Mouse (Mus musculus): Measurements from ENCODE around the gene Olfr1217. TPM values are rescaled to one million over a fixed set of nuclear protein-coding genes. Genes with fewer than 3 reads are reported as not detected.
"Not testable (repeated sequence)": the region's sequence is repeated elsewhere in the genome, so short reads cannot be mapped to it uniquely, and the experiment has no call there.

Olfr1217 gene
- not detected in 2 replicates for polyA plus RNA-seq (2012; ENCODE audit: insufficient read depth, insufficient read length, low replicate concordance, missing spikeins)

DNA sequence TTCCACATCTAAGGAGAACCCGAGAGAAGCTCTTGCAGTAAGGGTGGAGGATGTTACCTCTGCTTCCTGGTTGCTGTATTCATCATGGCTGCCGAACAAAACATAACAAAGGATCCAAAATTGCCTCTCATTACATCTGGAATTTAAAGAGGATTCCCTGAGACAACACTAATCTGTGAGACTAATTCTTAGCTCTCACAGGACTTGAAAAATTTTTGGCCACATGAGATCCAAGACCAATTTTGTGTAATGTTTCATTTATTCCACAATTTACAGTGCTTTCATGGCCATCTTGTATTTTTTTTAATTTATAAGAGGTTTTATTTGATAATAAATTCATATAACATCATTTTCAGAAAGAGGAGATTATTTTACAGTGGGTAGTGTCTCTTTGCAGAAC is at the start of gene Olfr1217:
Gene Olfr1217 (minus strand): TSS at position 101 of the 400 bp plus-strand sequence.
- no peak within 1 kb of the TSS for H3K27ac ChIP-seq (ENCODE audit: insufficient read depth, low read depth, low read length)
- TF ChIP-seq POLR2A (IDR thresholded peaks at IDR 0.05; ENCODE audit: insufficient read depth, low read depth, low read length) (no peak), CTCF (IDR thresholded peaks at IDR 0.05; ENCODE audit: insufficient read depth, low read depth, low read length) (no peak)
- H3K4me1 ChIP-seq (ENCODE audit: control insufficient read depth, insufficient read depth, low read length) = no peaks in the 10 kb centered on the region
- 61% methylated on average over 2 of the region's 2 CpGs for WGBS
- H3K4me3 ChIP-seq (ENCODE audit: insufficient read depth, low read depth, low read length) = no peak within 1 kb of the TSS

DNA sequence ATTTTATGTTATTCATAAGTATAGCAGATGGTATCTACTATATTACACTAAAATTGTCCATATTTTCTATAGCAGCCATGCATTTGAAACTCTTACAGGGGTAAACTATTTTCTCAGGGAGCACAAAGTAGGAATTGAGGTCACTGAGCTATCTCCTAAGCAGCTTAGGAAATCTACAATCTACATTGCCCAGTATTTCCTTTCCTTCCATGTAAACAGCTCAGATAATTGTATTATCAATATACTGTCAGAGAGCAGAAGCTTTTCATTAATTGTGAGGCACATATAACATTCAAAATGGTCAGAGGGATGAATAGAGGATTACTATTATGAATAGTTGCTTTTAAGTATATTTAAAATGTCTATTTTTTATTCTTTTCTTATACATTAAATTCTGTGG is 49.6 kb upstream of the Olfr1217 start:
- Histone ChIP-seq H3K4me1 (ENCODE audit: control insufficient read depth, insufficient read depth, low read length) (no peaks in the 10 kb centered on the region), H3K4me3 (ENCODE audit: insufficient read depth, low read depth, low read length) (no peak overlapping the region), H3K27ac (ENCODE audit: insufficient read depth, low read depth, low read length) (no peak overlapping the region)
- TF ChIP-seq CTCF (IDR thresholded peaks at IDR 0.05; ENCODE audit: insufficient read depth, low read depth, low read length) (no peak), POLR2A (IDR thresholded peaks at IDR 0.05; ENCODE audit: insufficient read depth, low read depth, low read length) (no peak)

DNA sequence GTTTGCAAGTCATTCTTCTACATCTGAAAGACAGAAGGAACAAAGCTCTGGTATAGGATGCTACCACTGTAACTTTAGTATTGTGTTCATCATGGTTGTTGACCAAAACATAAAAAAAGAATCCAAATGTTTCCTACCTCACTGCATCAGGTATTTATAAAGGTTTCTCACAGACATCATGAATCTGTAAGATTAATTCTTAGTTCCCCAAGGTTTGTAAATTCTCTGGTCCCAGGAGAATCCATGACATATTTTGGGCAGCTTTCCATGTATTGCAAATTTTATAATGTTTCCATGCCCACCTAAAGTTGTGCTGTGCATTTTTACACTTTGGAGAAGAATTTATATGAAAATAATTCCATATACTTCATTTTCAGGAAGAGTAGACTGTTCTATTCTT is 29.2 kb upstream of the Olfr1217 start, which contains the start of gene Olfr1218:
Gene Olfr1218 (minus strand): TSS at position 101 of the 400 bp plus-strand sequence.
- no peak within 1 kb of the TSS for H3K4me3 ChIP-seq (ENCODE audit: insufficient read depth, low read depth, low read length)
- TF ChIP-seq POLR2A (IDR thresholded peaks at IDR 0.05; ENCODE audit: insufficient read depth, low read depth, low read length) = no peak
- no peak for TF ChIP-seq CTCF (IDR thresholded peaks at IDR 0.05; ENCODE audit: insufficient read depth, low read depth, low read length)
- no peaks in the 10 kb centered on the region for H3K4me1 ChIP-seq (ENCODE audit: control insufficient read depth, insufficient read depth, low read length)
- H3K27ac ChIP-seq (ENCODE audit: insufficient read depth, low read depth, low read length) = no peak within 1 kb of the TSS

DNA sequence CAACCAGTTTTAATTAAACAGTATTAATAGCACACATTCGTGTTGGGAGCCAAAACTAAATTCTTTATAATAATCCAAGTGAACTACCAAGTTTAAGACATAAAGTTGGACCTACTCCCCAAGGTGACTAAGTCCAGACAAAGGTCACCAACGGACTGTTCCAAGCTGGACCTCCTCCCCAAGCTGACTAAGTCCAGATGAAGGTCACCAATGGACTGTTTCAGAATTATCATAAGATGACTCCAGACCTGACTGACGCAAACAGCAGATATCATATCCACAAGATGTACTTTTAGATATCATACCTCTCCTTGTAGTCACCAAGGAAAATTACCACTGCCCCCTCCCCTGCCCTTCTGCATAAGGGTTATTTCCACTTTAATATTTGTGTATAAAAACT is 10.4 kb downstream of the Olfr1217 start:
- not testable (repeated sequence) for H3K27ac ChIP-seq (ENCODE audit: insufficient read depth, low read depth, low read length); H3K4me1 ChIP-seq (ENCODE audit: control insufficient read depth, insufficient read depth, low read length); H3K4me3 ChIP-seq (ENCODE audit: insufficient read depth, low read depth, low read length)
- WGBS = 75% methylated on average over 3 of the region's 3 CpGs

DNA sequence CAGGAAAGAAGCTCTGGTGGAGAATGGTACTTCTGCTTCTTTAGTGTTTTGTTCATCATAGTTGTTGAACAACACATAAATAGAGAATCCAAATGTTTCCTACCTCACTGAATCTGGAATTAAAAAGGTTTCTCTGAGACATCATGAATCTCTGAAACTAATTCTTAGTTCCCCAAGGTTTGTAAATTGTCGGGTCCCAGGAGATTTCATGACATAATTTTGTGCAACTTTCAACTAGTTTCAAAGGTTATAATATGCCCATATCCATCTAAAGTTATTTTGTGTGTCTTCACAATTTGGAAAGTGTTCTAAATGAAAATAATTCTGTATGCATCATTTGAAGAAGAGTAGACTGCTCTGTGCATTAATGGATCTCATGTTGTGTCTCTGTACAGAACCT is 13.6 kb downstream of the Olfr1217 start, which contains the start of gene Olfr1216:
Gene Olfr1216 (minus strand): TSS at position 101 of the 400 bp plus-strand sequence.
- 84% methylated on average over 1 of the region's 1 CpGs for WGBS
- Histone ChIP-seq H3K4me1 (ENCODE audit: control insufficient read depth, insufficient read depth, low read length) (no peaks in the 10 kb centered on the region), H3K4me3 (ENCODE audit: insufficient read depth, low read depth, low read length) (no peak within 1 kb of the TSS), H3K27ac (ENCODE audit: insufficient read depth, low read depth, low read length) (no peak within 1 kb of the TSS)
- TF ChIP-seq CTCF (IDR thresholded peaks at IDR 0.05; ENCODE audit: insufficient read depth, low read depth, low read length) (no peak), POLR2A (IDR thresholded peaks at IDR 0.05; ENCODE audit: insufficient read depth, low read depth, low read length) (no peak)

DNA sequence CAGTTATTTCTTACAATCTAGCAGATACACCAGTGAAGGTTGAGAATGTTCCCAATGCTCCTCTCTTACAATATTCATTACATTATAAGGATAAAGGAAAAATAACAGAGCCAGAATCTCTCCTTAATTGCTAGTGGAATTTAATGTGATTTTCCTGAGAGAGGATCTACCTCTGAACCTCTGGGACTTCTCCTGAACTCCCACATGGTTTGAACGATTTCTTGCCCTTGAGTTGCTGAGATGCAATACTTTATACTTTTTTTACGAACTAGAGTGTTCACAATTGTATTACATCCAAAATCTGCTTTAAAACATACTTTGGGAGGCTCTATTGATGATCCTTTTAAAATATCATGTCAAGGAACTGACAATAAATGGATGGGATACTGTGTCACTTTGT is 25.0 kb downstream of the Olfr1217 start, which contains the start of gene Olfr1215:
Gene Olfr1215 (minus strand): TSS at position 101 of the 400 bp plus-strand sequence.
- no peak within 1 kb of the TSS for H3K4me3 ChIP-seq (ENCODE audit: insufficient read depth, low read depth, low read length)
- TF ChIP-seq POLR2A (IDR thresholded peaks at IDR 0.05; ENCODE audit: insufficient read depth, low read depth, low read length) (no peak), CTCF (IDR thresholded peaks at IDR 0.05; ENCODE audit: insufficient read depth, low read depth, low read length) (no peak)
- WGBS = 61% methylated on average over 2 of the region's 2 CpGs
- no peak within 1 kb of the TSS for H3K27ac ChIP-seq (ENCODE audit: insufficient read depth, low read depth, low read length)
- H3K4me1 ChIP-seq (ENCODE audit: control insufficient read depth, insufficient read depth, low read length) = no peaks in the 10 kb centered on the region

DNA sequence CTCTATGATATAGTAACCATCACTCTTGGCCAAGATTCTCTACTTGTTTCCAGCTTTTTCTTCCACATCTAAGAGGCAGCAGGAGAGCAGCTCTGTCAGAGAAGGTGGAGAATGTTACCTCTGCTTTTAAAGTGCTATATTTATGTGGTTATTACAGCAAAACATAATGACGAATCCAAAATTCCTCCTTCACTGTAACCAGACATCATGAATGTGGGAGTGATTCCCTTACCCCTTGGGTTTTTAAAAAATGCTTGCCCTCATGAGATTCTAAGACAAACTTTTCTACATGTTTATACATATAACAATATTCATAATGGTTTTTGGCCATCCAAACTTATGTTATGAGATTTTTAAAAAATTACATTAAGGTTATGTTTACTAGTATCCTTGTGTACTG is 39.3 kb downstream of the Olfr1217 start, which contains the start of gene Olfr1214:
Gene Olfr1214 (minus strand): TSS at position 101 of the 400 bp plus-strand sequence.
- no peaks in the 10 kb centered on the region for H3K4me1 ChIP-seq (ENCODE audit: control insufficient read depth, insufficient read depth, low read length)
- no peak within 1 kb of the TSS for H3K27ac ChIP-seq (ENCODE audit: insufficient read depth, low read depth, low read length)
- WGBS = 86% methylated on average over 1 of the region's 1 CpGs
- H3K4me3 ChIP-seq (ENCODE audit: insufficient read depth, low read depth, low read length) = no peak within 1 kb of the TSS
- TF ChIP-seq POLR2A (IDR thresholded peaks at IDR 0.05; ENCODE audit: insufficient read depth, low read depth, low read length) = no peak
- TF ChIP-seq CTCF (IDR thresholded peaks at IDR 0.05; ENCODE audit: insufficient read depth, low read depth, low read length) = no peak

DNA sequence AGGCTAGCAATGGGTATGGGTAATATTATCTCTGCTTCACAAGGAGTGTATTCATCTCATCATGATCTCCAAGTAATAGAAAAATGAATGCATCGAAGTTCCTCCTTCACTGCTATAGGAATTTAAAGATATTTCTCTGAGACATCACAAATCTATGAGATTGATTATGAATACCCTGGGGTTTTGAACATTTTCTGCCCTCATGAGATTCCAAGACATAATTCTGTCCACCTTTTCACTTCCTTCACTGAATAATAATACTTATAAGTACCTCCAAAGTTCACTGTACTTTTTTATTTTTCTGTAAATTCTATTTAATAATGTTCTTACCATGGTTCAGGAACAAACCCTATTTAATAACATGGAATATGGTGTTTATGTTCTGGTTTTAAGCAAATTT is 51.7 kb downstream of the Olfr1217 start, which contains the start of gene Gm13762:
Gene Gm13762 (minus strand): TSS at position 101 of the 400 bp plus-strand sequence.
- WGBS = 78% methylated on average over 1 of the region's 1 CpGs
- TF ChIP-seq CTCF (IDR thresholded peaks at IDR 0.05; ENCODE audit: insufficient read depth, low read depth, low read length) (no peak), POLR2A (IDR thresholded peaks at IDR 0.05; ENCODE audit: insufficient read depth, low read depth, low read length) (no peak)
- Histone ChIP-seq H3K27ac (ENCODE audit: insufficient read depth, low read depth, low read length) (no peak within 1 kb of the TSS), H3K4me3 (ENCODE audit: insufficient read depth, low read depth, low read length) (no peak within 1 kb of the TSS), H3K4me1 (ENCODE audit: control insufficient read depth, insufficient read depth, low read length) (no peaks in the 10 kb centered on the region)

Other genes with a start within 250 kb of the Olfr1217 start
- gene Olfr1201, start 239.0 kb downstream of the Olfr1217 start, polyA plus RNA-seq (2012; ENCODE audit: insufficient read depth, insufficient read length, low replicate concordance, missing spikeins) = not detected in 2 replicates
- gene Olfr1202, start 217.6 kb downstream of the Olfr1217 start, polyA plus RNA-seq (2012; ENCODE audit: insufficient read depth, insufficient read length, low replicate concordance, missing spikeins) = not detected in 2 replicates
- not detected in 2 replicates for gene Olfr1205, start 202.3 kb downstream of the Olfr1217 start, polyA plus RNA-seq (2012; ENCODE audit: insufficient read depth, insufficient read length, low replicate concordance, missing spikeins)
- gene Olfr1204, start 182.8 kb downstream of the Olfr1217 start, polyA plus RNA-seq (2012; ENCODE audit: insufficient read depth, insufficient read length, low replicate concordance, missing spikeins) = not detected in 2 replicates
- gene Olfr1206, start 168.8 kb downstream of the Olfr1217 start, polyA plus RNA-seq (2012; ENCODE audit: insufficient read depth, insufficient read length, low replicate concordance, missing spikeins) = not detected in 2 replicates
- not detected in 2 replicates for gene Olfr1208, start 129.8 kb downstream of the Olfr1217 start, polyA plus RNA-seq (2012; ENCODE audit: insufficient read depth, insufficient read length, low replicate concordance, missing spikeins)
- gene Olfr1209, start 116.9 kb downstream of the Olfr1217 start, polyA plus RNA-seq (2012; ENCODE audit: insufficient read depth, insufficient read length, low replicate concordance, missing spikeins) = not detected in 2 replicates
- not detected in 2 replicates for gene Olfr1211, start 94.0 kb downstream of the Olfr1217 start, polyA plus RNA-seq (2012; ENCODE audit: insufficient read depth, insufficient read length, low replicate concordance, missing spikeins)
- not detected in 2 replicates for gene Olfr1212, start 78.1 kb downstream of the Olfr1217 start, polyA plus RNA-seq (2012; ENCODE audit: insufficient read depth, insufficient read length, low replicate concordance, missing spikeins)
- gene Gm13762, start 51.8 kb downstream of the Olfr1217 start, polyA plus RNA-seq (2012; ENCODE audit: insufficient read depth, insufficient read length, low replicate concordance, missing spikeins) = not detected in 2 replicates
- not detected in 2 replicates for gene Olfr1214, start 39.4 kb downstream of the Olfr1217 start, polyA plus RNA-seq (2012; ENCODE audit: insufficient read depth, insufficient read length, low replicate concordance, missing spikeins)
- gene Olfr1215, start 25.1 kb downstream of the Olfr1217 start, polyA plus RNA-seq (2012; ENCODE audit: insufficient read depth, insufficient read length, low replicate concordance, missing spikeins) = not detected in 2 replicates
- gene Olfr1216, start 13.7 kb downstream of the Olfr1217 start, polyA plus RNA-seq (2012; ENCODE audit: insufficient read depth, insufficient read length, low replicate concordance, missing spikeins) = not detected in 2 replicates
- gene Olfr1218, start 29.1 kb upstream of the Olfr1217 start, polyA plus RNA-seq (2012; ENCODE audit: insufficient read depth, insufficient read length, low replicate concordance, missing spikeins) = not detected in 2 replicates
- gene Olfr1219, start 51.4 kb upstream of the Olfr1217 start, polyA plus RNA-seq (2012; ENCODE audit: insufficient read depth, insufficient read length, low replicate concordance, missing spikeins) = not detected in 2 replicates
- gene Olfr1220, start 74.8 kb upstream of the Olfr1217 start, polyA plus RNA-seq (2012; ENCODE audit: insufficient read depth, insufficient read length, low replicate concordance, missing spikeins) = not detected in 2 replicates
- gene Olfr1221, start 85.2 kb upstream of the Olfr1217 start, polyA plus RNA-seq (2012; ENCODE audit: insufficient read depth, insufficient read length, low replicate concordance, missing spikeins) = not detected in 2 replicates
- not detected in 2 replicates for gene Olfr1222, start 101.0 kb upstream of the Olfr1217 start, polyA plus RNA-seq (2012; ENCODE audit: insufficient read depth, insufficient read length, low replicate concordance, missing spikeins)
- gene Olfr1223, start 119.5 kb upstream of the Olfr1217 start, polyA plus RNA-seq (2012; ENCODE audit: insufficient read depth, insufficient read length, low replicate concordance, missing spikeins) = not detected in 2 replicates
- gene Olfr1224-ps1, start 132.0 kb upstream of the Olfr1217 start, polyA plus RNA-seq (2012; ENCODE audit: insufficient read depth, insufficient read length, low replicate concordance, missing spikeins) = not detected in 2 replicates
- gene Olfr1225, start 142.6 kb upstream of the Olfr1217 start, polyA plus RNA-seq (2012; ENCODE audit: insufficient read depth, insufficient read length, low replicate concordance, missing spikeins) = not detected in 2 replicates
- not detected in 2 replicates for gene Olfr1226, start 168.0 kb upstream of the Olfr1217 start, polyA plus RNA-seq (2012; ENCODE audit: insufficient read depth, insufficient read length, low replicate concordance, missing spikeins)
- gene Olfr1228, start 222.0 kb upstream of the Olfr1217 start, polyA plus RNA-seq (2012; ENCODE audit: insufficient read depth, insufficient read length, low replicate concordance, missing spikeins) = not detected in 2 replicates